Mouse (Mus musculus): ENCODE data around the gene Cnp. TPM values are rescaled to one million over a fixed set of nuclear protein-coding genes. Genes with fewer than 3 reads are reported as not detected.

The Cnp gene
- total and polyA plus RNA-seq, 3 experiments: 2.7 to 5.9 (median 4.8) TPM

- no peak for ATAC-seq (ENCODE audit: extremely low read depth, insufficient number of reproducible peaks, low FRiP score, poor library complexity, severe bottlenecking)
- Histone ChIP-seq H3K36me3 (replicated peaks) (no peaks in the 10 kb centered on the region), H3K27me3 (ENCODE audit: insufficient read depth, low read length) (peaks cover 43% of the 10 kb centered on the region), H3K4me1 (ENCODE audit: insufficient read depth, low read depth, low read length) (peaks cover 5% of the 10 kb centered on the region), H3K9me3 (replicated peaks) (no peaks in the 10 kb centered on the region), H3K4me3 (ENCODE audit: low read depth, low read length) (no peak overlapping the region)
- TF ChIP-seq GATA1 (IDR thresholded peaks at IDR 0.05; ENCODE audit: borderline replicate concordance, low read length) (no peak), CTCF (IDR thresholded peaks at IDR 0.05; ENCODE audit: low read depth, low read length) (no peak), GATA2 (IDR thresholded peaks at IDR 0.05; ENCODE audit: borderline replicate concordance, low read depth, low read length) (no peak), TAL1 (conservative IDR thresholded peaks at IDR 0.05; ENCODE audit: low read depth, low read length) (no peak)
- DNase-seq (ENCODE audit: low spot score): no peak
Observed at GRCm38 (mm10) chr11:100564703-100565102, 10.0 kb upstream of the Cnp start.

- Histone ChIP-seq H3K27me3 (ENCODE audit: insufficient read depth, low read length) (peaks cover 44% of the 10 kb centered on the region), H3K4me3 (ENCODE audit: low read depth, low read length) (no peak overlapping the region), H3K36me3 (replicated peaks) (no peaks in the 10 kb centered on the region), H3K9me3 (replicated peaks) (no peaks in the 10 kb centered on the region), H3K4me1 (ENCODE audit: insufficient read depth, low read depth, low read length) (peaks cover 17% of the 10 kb centered on the region)
- no peak for DNase-seq (ENCODE audit: low spot score)
- ATAC-seq (ENCODE audit: extremely low read depth, insufficient number of reproducible peaks, low FRiP score, poor library complexity, severe bottlenecking): no peak
- TF ChIP-seq GATA2 (IDR thresholded peaks at IDR 0.05; ENCODE audit: borderline replicate concordance, low read depth, low read length) (no peak), CTCF (IDR thresholded peaks at IDR 0.05; ENCODE audit: low read depth, low read length) (no peak), POLR2AphosphoS5 (IDR thresholded peaks at IDR 0.05; ENCODE audit: insufficient replicate concordance, low read depth, low read length) (no peak), GATA1 (IDR thresholded peaks at IDR 0.05; ENCODE audit: borderline replicate concordance, low read length) (no peak), TAL1 (conservative IDR thresholded peaks at IDR 0.05; ENCODE audit: low read depth, low read length) (no peak)
Observed at GRCm38 (mm10) chr11:100567229-100567628, 7.5 kb upstream of the Cnp start.

DNA sequence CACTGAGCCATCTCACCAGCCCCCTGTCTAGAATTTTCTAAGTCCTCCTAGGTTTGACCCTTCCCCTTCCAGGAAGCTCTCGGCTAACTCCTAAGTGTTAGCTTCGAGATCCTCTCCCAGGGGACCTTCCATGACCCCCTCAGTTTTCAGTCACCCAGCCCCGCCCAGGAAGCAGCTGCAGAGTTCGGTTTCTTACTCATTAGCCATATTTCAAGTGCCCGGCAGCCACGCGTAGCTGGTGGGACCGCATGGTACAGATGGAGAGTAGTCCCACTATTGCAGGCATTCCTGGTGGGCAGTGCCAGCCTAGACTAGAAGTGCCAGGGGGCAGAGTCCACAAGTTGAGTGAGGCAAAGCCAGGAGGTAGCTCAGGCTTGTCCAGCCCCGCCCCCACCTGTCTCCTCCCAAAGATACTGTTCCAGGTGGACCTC lies 6.9 kb upstream of the Cnp start:
- H3K9me3 ChIP-seq (replicated peaks): no peaks in the 10 kb centered on the region
- DNase-seq (ENCODE audit: low spot score) (no peak), ATAC-seq (ENCODE audit: extremely low read depth, insufficient number of reproducible peaks, low FRiP score, poor library complexity, severe bottlenecking) (no peak)
- H3K27me3 ChIP-seq (ENCODE audit: insufficient read depth, low read length): peaks cover 42% of the 10 kb centered on the region
- no peak overlapping the region for H3K4me3 ChIP-seq (ENCODE audit: low read depth, low read length)
- no peak for TF ChIP-seq CTCF (IDR thresholded peaks at IDR 0.05; ENCODE audit: low read depth, low read length)
- TF ChIP-seq GATA1 (IDR thresholded peaks at IDR 0.05; ENCODE audit: borderline replicate concordance, low read length): no peak
- TF ChIP-seq POLR2AphosphoS5 (IDR thresholded peaks at IDR 0.05; ENCODE audit: insufficient replicate concordance, low read depth, low read length): no peak
- TF ChIP-seq GATA2 (IDR thresholded peaks at IDR 0.05; ENCODE audit: borderline replicate concordance, low read depth, low read length): no peak
- no peak for TF ChIP-seq TAL1 (conservative IDR thresholded peaks at IDR 0.05; ENCODE audit: low read depth, low read length)
- no peaks in the 10 kb centered on the region for H3K36me3 ChIP-seq (replicated peaks)
- peaks cover 17% of the 10 kb centered on the region for H3K4me1 ChIP-seq (ENCODE audit: insufficient read depth, low read depth, low read length)

- no peak for DNase-seq (ENCODE audit: low spot score)
- Histone ChIP-seq H3K27me3 (ENCODE audit: insufficient read depth, low read length) (peaks cover 34% of the 10 kb centered on the region), H3K36me3 (replicated peaks) (no peaks in the 10 kb centered on the region)
Observed at GRCm38 (mm10) chr11:100568692-100569091, 6.0 kb upstream of the Cnp start.

DNA sequence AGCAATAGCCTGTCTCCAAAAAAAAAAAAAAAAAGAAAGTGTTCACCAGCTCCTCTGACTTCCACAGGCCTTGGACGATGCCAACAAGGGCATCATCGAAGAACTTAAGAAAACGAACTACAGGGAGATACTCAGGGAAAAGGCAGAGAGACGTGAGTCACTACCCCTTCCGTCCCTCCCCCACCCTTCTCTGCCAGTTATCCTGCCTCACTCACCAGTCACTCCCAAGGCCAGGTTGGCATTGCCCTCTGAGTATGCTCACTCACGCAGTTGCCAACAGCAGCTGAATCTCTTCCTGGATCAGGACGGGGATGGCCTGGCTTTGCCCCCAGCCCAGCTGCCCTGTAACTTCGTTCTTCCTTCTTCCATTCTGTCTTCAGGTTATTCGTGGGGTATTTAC lies 4.9 kb upstream of the Cnp start:
- no peaks in the 10 kb centered on the region for H3K36me3 ChIP-seq (replicated peaks)
- H3K27me3 ChIP-seq (ENCODE audit: insufficient read depth, low read length): peaks cover 27% of the 10 kb centered on the region
- DNase-seq (ENCODE audit: low spot score) (no peak), ATAC-seq (ENCODE audit: extremely low read depth, insufficient number of reproducible peaks, low FRiP score, poor library complexity, severe bottlenecking) (no peak)
- no peak overlapping the region for H3K4me3 ChIP-seq (ENCODE audit: low read depth, low read length)
- peaks cover 19% of the 10 kb centered on the region for H3K4me1 ChIP-seq (ENCODE audit: insufficient read depth, low read depth, low read length)
- TF ChIP-seq GATA1 (IDR thresholded peaks at IDR 0.05; ENCODE audit: borderline replicate concordance, low read length): no peak
- no peak for TF ChIP-seq CTCF (IDR thresholded peaks at IDR 0.05; ENCODE audit: low read depth, low read length)
- TF ChIP-seq TAL1 (conservative IDR thresholded peaks at IDR 0.05; ENCODE audit: low read depth, low read length): no peak
- no peak for TF ChIP-seq POLR2AphosphoS5 (IDR thresholded peaks at IDR 0.05; ENCODE audit: insufficient replicate concordance, low read depth, low read length)
- H3K9me3 ChIP-seq (replicated peaks): no peaks in the 10 kb centered on the region

More at GRCm38 (mm10) chr11:100568692-100569091, 6.0 kb upstream of the Cnp start:
- Histone ChIP-seq H3K4me3 (ENCODE audit: low read depth, low read length) (no peak overlapping the region), H3K4me1 (ENCODE audit: insufficient read depth, low read depth, low read length) (peaks cover 17% of the 10 kb centered on the region), H3K9me3 (replicated peaks) (no peaks in the 10 kb centered on the region)
- no peak for TF ChIP-seq GATA2 (IDR thresholded peaks at IDR 0.05; ENCODE audit: borderline replicate concordance, low read depth, low read length)
- TF ChIP-seq GATA1 (IDR thresholded peaks at IDR 0.05; ENCODE audit: borderline replicate concordance, low read length): no peak
- TF ChIP-seq POLR2AphosphoS5 (IDR thresholded peaks at IDR 0.05; ENCODE audit: insufficient replicate concordance, low read depth, low read length): no peak
- no peak for TF ChIP-seq CTCF (IDR thresholded peaks at IDR 0.05; ENCODE audit: low read depth, low read length)
- TF ChIP-seq TAL1 (conservative IDR thresholded peaks at IDR 0.05; ENCODE audit: low read depth, low read length): no peak
- ATAC-seq (ENCODE audit: extremely low read depth, insufficient number of reproducible peaks, low FRiP score, poor library complexity, severe bottlenecking): no peak

- Histone ChIP-seq H3K4me1 (ENCODE audit: insufficient read depth, low read depth, low read length) (peaks cover 27% of the 10 kb centered on the region), H3K4me3 (ENCODE audit: low read depth, low read length) (no peak overlapping the region), H3K36me3 (replicated peaks) (no peaks in the 10 kb centered on the region), H3K9me3 (replicated peaks) (no peaks in the 10 kb centered on the region), H3K27me3 (ENCODE audit: insufficient read depth, low read length) (peaks cover 25% of the 10 kb centered on the region)
- ATAC-seq (ENCODE audit: extremely low read depth, insufficient number of reproducible peaks, low FRiP score, poor library complexity, severe bottlenecking) (no peak; the same call in 1 of the 2 replicates), DNase-seq (ENCODE audit: low spot score) (peak; percentile 46)
- TF ChIP-seq TAL1 (conservative IDR thresholded peaks at IDR 0.05; ENCODE audit: low read depth, low read length) (no peak), GATA2 (IDR thresholded peaks at IDR 0.05; ENCODE audit: borderline replicate concordance, low read depth, low read length) (no peak), CTCF (IDR thresholded peaks at IDR 0.05; ENCODE audit: low read depth, low read length) (peak; percentile 80)
Observed at GRCm38 (mm10) chr11:100570430-100571201, 4.1 kb upstream of the Cnp start.
